Mouse (Mus musculus) CH12F3 (cell line): Measurements from ENCODE around the gene Gm14151.
"Not testable (repeated sequence)": the region's sequence is repeated elsewhere in the genome, so short reads cannot be mapped to it uniquely, and the experiment has no call there.

ENCODE experiments used
- in situ Hi-C: fragments of 300-500 bp; cut with MboI; formaldehyde crosslinking; loops from 2 replicates; pipeline ENCODE4 v1.14.3; 2020; ENCODE audit warnings: low sequenced_read_pairs

Gene Gm14151

DNA sequence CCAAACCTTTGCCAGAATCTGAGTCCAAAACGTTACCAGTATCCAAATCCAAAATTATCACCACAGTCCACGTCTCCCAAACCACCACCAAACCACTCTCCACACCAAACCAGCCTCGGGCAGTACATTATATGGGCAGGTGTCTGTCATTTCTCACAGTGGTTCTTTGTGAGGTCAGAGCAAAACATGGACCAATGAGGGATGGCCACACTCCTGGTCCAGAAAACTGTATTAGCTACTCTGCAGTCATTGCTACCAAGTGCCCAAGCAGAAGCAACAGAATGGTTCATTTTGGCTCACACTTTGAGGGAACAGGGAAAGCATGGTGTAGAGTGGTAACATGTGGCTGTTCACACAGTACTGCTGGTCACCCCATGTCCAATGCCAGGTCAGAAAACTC lies at the start of gene Gm14151:
Gene Gm14151, minus strand, starts transcription at position 101 of the 400 bp plus-strand sequence.
- in situ Hi-C loops: not testable (repeated sequence)

- in situ Hi-C loops: not testable (repeated sequence)
These were observed 5.8 kb upstream of the Gm14151 start, which contains the start of gene Gm14147 for GRCm38 (mm10) chr2:151097945-151098344. Gene Gm14147 (plus strand): TSS chr2:151098245.

GRCm38 (mm10) chr2:151056637-151057036 lies 35.5 kb downstream of the Gm14151 start:
- in situ Hi-C loops: no loop called here

DNA sequence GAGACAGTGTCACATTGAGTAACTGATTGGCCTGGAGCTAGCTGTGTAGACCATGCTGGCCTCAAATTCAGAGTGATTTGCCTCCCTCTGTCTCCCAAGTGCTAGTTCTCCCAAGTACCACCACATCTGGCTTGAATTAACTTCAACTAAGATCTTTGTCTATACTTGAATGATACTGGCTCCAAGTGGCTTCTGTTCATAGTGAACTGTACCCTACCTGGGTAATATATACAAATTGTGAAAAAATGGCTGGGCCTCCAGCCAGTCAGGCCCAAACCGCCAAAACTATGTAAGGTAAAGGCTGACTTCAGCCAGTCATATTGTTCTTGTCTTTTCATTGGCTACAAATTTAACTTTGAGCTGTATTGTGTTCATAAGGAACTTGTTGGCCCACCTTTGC lies 51.7 kb downstream of the Gm14151 start:
- in situ Hi-C loops: no loop called here

- in situ Hi-C loops: no loop called here
These were observed 52.4 kb downstream of the Gm14151 start for GRCm38 (mm10) chr2:151039726-151040125.

DNA sequence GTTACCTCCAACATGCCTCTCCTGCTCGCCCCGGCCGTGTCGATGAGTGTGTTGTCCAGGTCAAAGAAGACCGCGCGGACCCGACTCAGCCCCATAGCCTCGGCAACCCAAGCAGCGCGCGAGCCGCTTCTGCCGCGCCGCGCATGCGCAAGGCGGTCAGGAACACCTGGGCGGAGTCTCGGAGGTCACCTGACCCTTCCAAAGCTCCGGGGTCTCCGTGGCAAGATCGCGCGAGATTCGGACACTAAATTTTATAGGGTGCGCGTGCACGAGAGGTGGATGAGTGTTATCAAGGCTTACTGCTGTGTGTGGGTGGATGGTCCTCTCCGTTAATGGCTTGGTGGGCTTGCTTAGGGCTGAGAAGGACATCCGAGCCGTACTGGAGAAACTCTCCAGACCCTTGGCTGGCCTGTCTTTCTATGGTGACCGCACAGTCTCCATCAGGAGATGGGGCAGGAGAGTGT lies 52.9 kb downstream of the Gm14151 start, which contains the start of the genes Ninl and Nanp:
Gene Ninl, minus strand, starts transcription at position 151 of the 464 bp plus-strand sequence.
Gene Nanp, minus strand, starts transcription at position 167 of the 464 bp plus-strand sequence.
- in situ Hi-C loops: no loop called here

DNA sequence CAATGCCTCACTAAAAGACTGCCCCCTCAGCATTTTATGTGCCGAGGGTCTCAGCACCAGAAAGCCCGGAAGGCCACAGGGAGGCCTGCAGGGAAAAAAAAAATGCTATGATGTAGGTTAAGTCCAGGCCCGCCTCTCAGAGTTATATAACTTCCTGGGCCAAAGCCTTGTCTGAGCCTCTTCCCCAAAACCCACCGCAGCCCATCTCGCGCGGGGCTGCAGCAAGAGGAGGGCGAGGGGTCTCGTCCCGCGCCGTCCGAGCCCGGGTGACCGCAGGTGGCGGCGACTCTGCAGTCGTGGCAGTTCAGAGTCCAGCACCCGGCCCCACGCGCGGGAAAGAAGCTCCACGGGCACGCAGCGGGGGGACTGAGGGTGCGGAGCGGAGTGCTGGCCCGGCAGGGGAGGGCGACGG lies 53.3 kb downstream of the Gm14151 start:
- in situ Hi-C loops: no loop called here

GRCm38 (mm10) chr2:151037876-151038552 lies 54.1 kb downstream of the Gm14151 start:
- in situ Hi-C loops: no loop called here

GRCm38 (mm10) chr2:151037292-151037691 lies 54.9 kb downstream of the Gm14151 start:
- in situ Hi-C loops: no loop called here
